Mouse (Mus musculus): ENCODE results near the gene Gm10718. TPM values are rescaled to one million over a fixed set of nuclear protein-coding genes. Genes with fewer than 3 reads are reported as not detected.
"Not testable (repeated sequence)": the region's sequence is repeated elsewhere in the genome, so short reads cannot be mapped to it uniquely, and the experiment has no call there.

The Gm10718 gene
- polyA plus RNA-seq, 1 experiment from 2014 or later: 0.41 TPM

- not testable (repeated sequence) for H3K36me3 ChIP-seq; H3K27me3 ChIP-seq; H3K4me2 ChIP-seq; H3K9ac ChIP-seq; ATAC-seq (ENCODE audit: insufficient number of reproducible peaks, low FRiP score, low TSS enrichment, low read depth); H3K4me1 ChIP-seq; H3K27ac ChIP-seq; H3K9me3 ChIP-seq; H3K4me3 ChIP-seq
- WGBS: 70% methylated on average over 5 of the region's 9 CpGs
These were observed 8.0 kb upstream of the Gm10718 start, which contains the start of gene Gm10720 for GRCm38 (mm10) chr9:3015354-3015753. Gene Gm10720, plus strand, starts transcription at chr9:3015654.

- not testable (repeated sequence) for H3K27me3 ChIP-seq; H3K36me3 ChIP-seq; H3K27ac ChIP-seq; H3K9ac ChIP-seq; H3K4me1 ChIP-seq; H3K9me3 ChIP-seq; H3K4me2 ChIP-seq; H3K4me3 ChIP-seq; ATAC-seq (ENCODE audit: insufficient number of reproducible peaks, low FRiP score, low TSS enrichment, low read depth)
- WGBS: 79% methylated on average over 6 of the region's 6 CpGs
These were observed 7.5 kb upstream of the Gm10718 start for GRCm38 (mm10) chr9:3015896-3016295.

GRCm38 (mm10) chr9:3017108-3017507 is 6.2 kb upstream of the Gm10718 start, which contains the start of gene Gm10719:
Gene Gm10719, plus strand, starts transcription at chr9:3017408.
- not testable (repeated sequence) for H3K9ac ChIP-seq; H3K4me2 ChIP-seq; H3K4me1 ChIP-seq; H3K27ac ChIP-seq; H3K27me3 ChIP-seq; H3K36me3 ChIP-seq; H3K9me3 ChIP-seq; ATAC-seq (ENCODE audit: insufficient number of reproducible peaks, low FRiP score, low TSS enrichment, low read depth); H3K4me3 ChIP-seq
- WGBS: 69% methylated on average over 1 of the region's 9 CpGs

- not testable (repeated sequence) for H3K4me3 ChIP-seq; H3K9me3 ChIP-seq; H3K4me1 ChIP-seq; H3K9ac ChIP-seq; H3K27me3 ChIP-seq; H3K27ac ChIP-seq; H3K36me3 ChIP-seq; H3K4me2 ChIP-seq; ATAC-seq (ENCODE audit: insufficient number of reproducible peaks, low FRiP score, low TSS enrichment, low read depth)
- 60% methylated on average over 9 of the region's 9 CpGs for whole genome bisulfite sequencing
These were observed 4.4 kb upstream of the Gm10718 start for GRCm38 (mm10) chr9:3018944-3019343.

- not testable (repeated sequence) for H3K27me3 ChIP-seq, H3K4me2 ChIP-seq, H3K4me3 ChIP-seq, H3K36me3 ChIP-seq, H3K27ac ChIP-seq, H3K9ac ChIP-seq, H3K4me1 ChIP-seq, H3K9me3 ChIP-seq
- peak; percentile 68; the same call in 1 of the 2 replicates for ATAC-seq (ENCODE audit: insufficient number of reproducible peaks, low FRiP score, low TSS enrichment, low read depth)
- 76% methylated on average over 17 of the region's 19 CpGs for WGBS
These were observed 3.3 kb upstream of the Gm10718 start for GRCm38 (mm10) chr9:3019835-3020727.

- H3K9ac ChIP-seq; H3K4me3 ChIP-seq; H3K27me3 ChIP-seq; ATAC-seq (ENCODE audit: insufficient number of reproducible peaks, low FRiP score, low TSS enrichment, low read depth); H3K4me1 ChIP-seq; H3K27ac ChIP-seq; H3K36me3 ChIP-seq; H3K4me2 ChIP-seq; H3K9me3 ChIP-seq: not testable (repeated sequence)
- WGBS: 72% methylated on average over 11 of the region's 13 CpGs
These were observed 885 bp upstream of the Gm10718 start for GRCm38 (mm10) chr9:3022316-3023008.

- not testable (repeated sequence) for H3K4me3 ChIP-seq; H3K27me3 ChIP-seq; H3K4me2 ChIP-seq; H3K9ac ChIP-seq; ATAC-seq (ENCODE audit: insufficient number of reproducible peaks, low FRiP score, low TSS enrichment, low read depth); H3K27ac ChIP-seq; H3K4me1 ChIP-seq; H3K36me3 ChIP-seq; H3K9me3 ChIP-seq
- 76% methylated on average over 16 of the region's 16 CpGs for WGBS
These were observed 770 bp downstream of the Gm10718 start for GRCm38 (mm10) chr9:3023985-3024648.

GRCm38 (mm10) chr9:3024912-3025467 is 1.6 kb downstream of the Gm10718 start, which contains the start of gene Gm10717:
Gene Gm10717, plus strand, starts transcription at chr9:3025417.
- not testable (repeated sequence) for H3K4me3 ChIP-seq; H3K9me3 ChIP-seq; H3K4me1 ChIP-seq; ATAC-seq (ENCODE audit: insufficient number of reproducible peaks, low FRiP score, low TSS enrichment, low read depth); H3K36me3 ChIP-seq; H3K9ac ChIP-seq; H3K27ac ChIP-seq; H3K27me3 ChIP-seq; H3K4me2 ChIP-seq
- 73% methylated on average over 12 of the region's 12 CpGs for WGBS

GRCm38 (mm10) chr9:3025653-3026052 is 2.3 kb downstream of the Gm10718 start:
- H3K4me2 ChIP-seq; H3K9ac ChIP-seq; H3K27ac ChIP-seq; H3K36me3 ChIP-seq; H3K9me3 ChIP-seq; H3K4me1 ChIP-seq; H3K4me3 ChIP-seq; ATAC-seq (ENCODE audit: insufficient number of reproducible peaks, low FRiP score, low TSS enrichment, low read depth); H3K27me3 ChIP-seq: not testable (repeated sequence)
- 72% methylated on average over 5 of the region's 6 CpGs for WGBS

GRCm38 (mm10) chr9:3026136-3026535 is 2.8 kb downstream of the Gm10718 start:
- H3K4me1 ChIP-seq; H3K36me3 ChIP-seq; ATAC-seq (ENCODE audit: insufficient number of reproducible peaks, low FRiP score, low TSS enrichment, low read depth); H3K27ac ChIP-seq; H3K9me3 ChIP-seq; H3K4me3 ChIP-seq; H3K27me3 ChIP-seq; H3K9ac ChIP-seq; H3K4me2 ChIP-seq: not testable (repeated sequence)
- WGBS: 73% methylated on average over 5 of the region's 5 CpGs

GRCm38 (mm10) chr9:3026741-3027140 is 3.4 kb downstream of the Gm10718 start:
- not testable (repeated sequence) for H3K27ac ChIP-seq; H3K9me3 ChIP-seq; H3K4me2 ChIP-seq; H3K4me1 ChIP-seq; H3K4me3 ChIP-seq; H3K27me3 ChIP-seq; H3K9ac ChIP-seq; ATAC-seq (ENCODE audit: insufficient number of reproducible peaks, low FRiP score, low TSS enrichment, low read depth); H3K36me3 ChIP-seq
- WGBS: 67% methylated on average over 9 of the region's 9 CpGs

All from limb, embryonic 15.5 days (tissue).